ENCODE assay signal across 10 mouse cellular contexts in genomic region chr4:85842113-85842512, GRCm38 (mm10).
A peak's percentile ranks its signal among the peaks of the same experiment; 100 is the strongest.
DNase-seq lines count a peak whose midpoint lies in the region; ATAC-seq lines count a peak whose summit lies in the region.
"Had no signal": no experiment of that assay in that cellular context is flagged by ENCODE, and none has a peak within 500 bp of the region (broad histone marks: within the 10 kb centered on the region; RNA-seq: fewer than 3 reads in every experiment).

No protein-coding gene starts in this region.

- peak; percentile 47 to 50 for DNase-seq in right cerebral cortex, postnatal 10 days (ENCODE audit: low spot score in 2 of 2)
- no peak for DNase-seq in right cerebral cortex, postnatal 25 days
- peak; percentile 84 for DNase-seq in cerebellum, adult 9-11 months
- DNase-seq in kidney, adult 18-20 months: no peak
- DNase-seq in embryo, embryonic 10 days (ENCODE audit: low spot score): no peak
- DNase-seq: thymus, postnatal 25 days had no signal

- no peaks in the 10 kb centered on the region for H3K27me3 ChIP-seq in hindbrain, embryonic 13.5 days
- no peaks in the 10 kb centered on the region for H3K27me3 ChIP-seq in hindbrain, embryonic 12.5 days
- no peaks in the 10 kb centered on the region for H3K27me3 ChIP-seq in midbrain, embryonic 16.5 days (ENCODE audit: control insufficient read depth, insufficient read depth, low read depth, low read length)
- H3K27me3 ChIP-seq: limb, embryonic 13.5 days had no signal

- H3K9ac ChIP-seq in hindbrain, embryonic 13.5 days: no peak overlapping the region
- H3K9ac ChIP-seq in hindbrain, embryonic 12.5 days: no peak overlapping the region
- no peak overlapping the region for H3K9ac ChIP-seq in midbrain, embryonic 16.5 days (ENCODE audit: low read depth, low read length)
- H3K9ac ChIP-seq: limb, embryonic 13.5 days had no signal

- H3K27ac ChIP-seq in hindbrain, embryonic 13.5 days: no peak overlapping the region
- no peak overlapping the region for H3K27ac ChIP-seq in hindbrain, embryonic 12.5 days
- H3K27ac ChIP-seq in midbrain, embryonic 16.5 days (ENCODE audit: low read length): no peak overlapping the region
- H3K27ac ChIP-seq: limb, embryonic 13.5 days had no signal

- 0 out of 2 replicates have a peak, but pooled peaks have one; percentile 54 for ATAC-seq in hindbrain, embryonic 13.5 days (ENCODE audit: low FRiP score)
- no peak for ATAC-seq in hindbrain, embryonic 12.5 days (ENCODE audit: low FRiP score)
- peak; percentile 63 for ATAC-seq in midbrain, embryonic 16.5 days

- no peak overlapping the region for H3K4me3 ChIP-seq in hindbrain, embryonic 13.5 days
- H3K4me3 ChIP-seq in hindbrain, embryonic 12.5 days: no peak overlapping the region
- no peak overlapping the region for H3K4me3 ChIP-seq in midbrain, embryonic 16.5 days (ENCODE audit: low read depth, low read length)
- H3K4me3 ChIP-seq: limb, embryonic 13.5 days had no signal

- 55% methylated on average over 9 of the region's 9 CpGs for WGBS in hindbrain, embryonic 13.5 days
- 60% methylated on average over 9 of the region's 9 CpGs for WGBS in hindbrain, embryonic 12.5 days
- 57% methylated on average over 9 of the region's 9 CpGs for WGBS in midbrain, embryonic 16.5 days

- H3K4me1 ChIP-seq in hindbrain, embryonic 13.5 days (replicated peaks): peaks cover 12% of the 10 kb centered on the region
- H3K4me1 ChIP-seq in hindbrain, embryonic 12.5 days: peaks cover 7% of the 10 kb centered on the region
- H3K4me1 ChIP-seq in midbrain, embryonic 16.5 days (ENCODE audit: control insufficient read depth, insufficient read depth, low read length): peaks cover 4% of the 10 kb centered on the region; the same call in 1 of the 2 replicates

- H3K4me2 ChIP-seq in hindbrain, embryonic 13.5 days: no peak overlapping the region
- H3K4me2 ChIP-seq in hindbrain, embryonic 12.5 days (replicated peaks): no peak overlapping the region
- no peak overlapping the region for H3K4me2 ChIP-seq in midbrain, embryonic 16.5 days (ENCODE audit: low read length)
- H3K4me2 ChIP-seq: limb, embryonic 13.5 days had no signal

- no peaks in the 10 kb centered on the region for H3K36me3 ChIP-seq in hindbrain, embryonic 13.5 days
- no peaks in the 10 kb centered on the region for H3K36me3 ChIP-seq in hindbrain, embryonic 12.5 days
- H3K36me3 ChIP-seq in midbrain, embryonic 16.5 days (ENCODE audit: control insufficient read depth, insufficient read depth, low read length): no peaks in the 10 kb centered on the region
- H3K36me3 ChIP-seq: limb, embryonic 13.5 days had no signal

- no peaks in the 10 kb centered on the region for H3K9me3 ChIP-seq in hindbrain, embryonic 13.5 days
- H3K9me3 ChIP-seq in hindbrain, embryonic 12.5 days (replicated peaks): no peaks in the 10 kb centered on the region
- H3K9me3 ChIP-seq in midbrain, embryonic 16.5 days (replicated peaks; ENCODE audit: control insufficient read depth, low read length, poor library complexity, severe bottlenecking): no peaks in the 10 kb centered on the region
- H3K9me3 ChIP-seq: limb, embryonic 13.5 days had no signal

Comparison
In these comparisons a context has a peak if more than half of its experiments do, and no peak if none do; other contexts are left out.
1. DNase-seq: peak in right cerebral cortex, postnatal 10 days (2 of 2) and cerebellum, adult 9-11 months (single experiment); none in right cerebral cortex, postnatal 25 days (single experiment), kidney, adult 18-20 months (single experiment) and embryo, embryonic 10 days (single experiment).